Mouse (Mus musculus) layer of hippocampus, adult 2 months (tissue): ENCODE measurements around the gene Gm45844. TPM values are rescaled to one million over a fixed set of nuclear protein-coding genes. Genes with fewer than 3 reads are reported as not detected.
"Not testable (repeated sequence)": the region's sequence is repeated elsewhere in the genome, so short reads cannot be mapped to it uniquely, and the experiment has no call there.

ENCODE experiments used
- DNase-seq, 2 experiments: peaks; one replicate each; pipeline ENCODE4 v3.0.0; 2022; ENCODE audit warnings: low spot score in 2 of 2
- H3K27ac ChIP-seq: fragments of 200-600 bp; 2 replicates; pipeline ENCODE4 v1.8.1; 2022
- H3K4me3 ChIP-seq: fragments of 200-600 bp; 2 replicates; pipeline ENCODE4 v1.8.1; 2022; ENCODE audit warnings: mild to moderate bottlenecking
- CTCF ChIP-seq: fragments of 200-600 bp; conservative IDR thresholded peaks from 2 replicates; pipeline ENCODE4 v1.8.1; 2022; ENCODE audit warnings: antibody characterized with exemption, mild to moderate bottlenecking, moderate library complexity
- long read RNA-seq, 2 experiments: library from polyadenylated mRNA; stranded (forward); transcript quantifications; one replicate each; pipeline ENCODE4 v2.0.0; 2021; ENCODE audit warnings: borderline mapping rate in 2 of 2
- microRNA-seq, 2 experiments: library from miRNA; unstranded; fragments of <30 nt; microRNA quantifications; one replicate each; pipeline ENCODE4 v1.2.0; 2021
- total RNA-seq, 2 experiments: library from RNA; stranded (reverse); gene quantifications; 2 replicates each; pipeline ENCODE4 v1.2.3; 2021

The Gm45844 gene
- total RNA-seq: 10 to 100 TPM in 1 of 2 experiments, 1 to 10 TPM in 1; 9.6 to 14.4 TPM
- long read RNA-seq, experiment 1, partial matches to known transcripts: 0 of 5 reads
- long read RNA-seq, experiment 1, other reads (novel, unspliced or antisense): 5 of 5 reads
- long read RNA-seq, experiment 2, partial matches to known transcripts: 0 of 6 reads
- long read RNA-seq, experiment 2, other reads (novel, unspliced or antisense): 6 of 6 reads

GRCm38 (mm10) chr7:7277966-7278567 lies at the start of gene Gm45844:
Gm45844 (minus strand) TSS chr7:7278289.
- peak; percentile 90 to 94 for DNase-seq
- TF ChIP-seq CTCF: peak; percentile 96
- peak within 1 kb of the TSS; percentile 83 for H3K27ac ChIP-seq
- H3K4me3 ChIP-seq: peak within 1 kb of the TSS; percentile 58

- H3K27ac ChIP-seq: no peak overlapping the region
- TF ChIP-seq CTCF: peak; percentile 78
- peak; percentile 63 to 69 for DNase-seq
- no peak overlapping the region for H3K4me3 ChIP-seq
Observed at GRCm38 (mm10) chr7:7295595-7295994, 17.5 kb upstream of the Gm45844 start.

- DNase-seq: no peak
- TF ChIP-seq CTCF: no peak
- H3K4me3 ChIP-seq: no peak overlapping the region
- H3K27ac ChIP-seq: no peak overlapping the region
Observed at GRCm38 (mm10) chr7:7281383-7281782, 3.3 kb upstream of the Gm45844 start.

- Histone ChIP-seq H3K27ac (peak overlapping the region; percentile 83), H3K4me3 (peak overlapping the region; percentile 58)
- not testable (repeated sequence) for DNase-seq
Observed at GRCm38 (mm10) chr7:7277556-7277955, 533 bp downstream of the Gm45844 start.

GRCm38 (mm10) chr7:7247228-7247627 lies 30.9 kb downstream of the Gm45844 start, which contains the start of gene Vmn2r29:
Vmn2r29 (minus strand) TSS chr7:7247328.
- DNase-seq, H3K27ac ChIP-seq, H3K4me3 ChIP-seq: not testable (repeated sequence)

GRCm38 (mm10) chr7:7209313-7210151 lies 68.6 kb downstream of the Gm45844 start, which contains the start of gene Zfp772:
Zfp772 (minus strand) TSS chr7:7209998.
- DNase-seq: peak; percentile 54 to 65
- H3K27ac ChIP-seq: not testable (repeated sequence)
- H3K4me3 ChIP-seq: peak within 1 kb of the TSS; percentile 55

GRCm38 (mm10) chr7:7188191-7188942 lies 89.7 kb downstream of the Gm45844 start:
- Histone ChIP-seq H3K4me3 (peak overlapping the region; percentile 70), H3K27ac (peak overlapping the region; percentile 67; the same call in 1 of the 2 replicates)
- peak; percentile 81 for TF ChIP-seq CTCF
- peak; percentile 77 to 78 for DNase-seq

GRCm38 (mm10) chr7:7187417-7188190 lies 90.5 kb downstream of the Gm45844 start:
- H3K27ac ChIP-seq: peak overlapping the region; percentile 67; the same call in 1 of the 2 replicates
- peak in 1 of 2 experiments; percentile 12 for DNase-seq
- TF ChIP-seq CTCF: no peak
- peak overlapping the region; percentile 70 for H3K4me3 ChIP-seq

GRCm38 (mm10) chr7:7185897-7186296 lies 92.2 kb downstream of the Gm45844 start:
- DNase-seq: no peak
- Histone ChIP-seq H3K4me3 (no peak overlapping the region), H3K27ac (no peak overlapping the region)
- no peak for TF ChIP-seq CTCF

GRCm38 (mm10) chr7:7171227-7172147 lies 106.6 kb downstream of the Gm45844 start, which contains the start of gene Zfp418:
Zfp418 (plus strand) TSS chr7:7171330.
- DNase-seq: peak; percentile 72 to 82
- peak within 1 kb of the TSS; percentile 65 for H3K27ac ChIP-seq
- TF ChIP-seq CTCF: no peak; the same call in 1 of the 2 replicates
- peak within 1 kb of the TSS; percentile 75 for H3K4me3 ChIP-seq

Small RNA genes within 50 kb of the gene (microRNA-seq; reads per million reads assigned to microRNA genes)
- gene Mir5620: 10.7 to 17.3 reads per million in 2 experiments

Other genes with a start within 250 kb of the Gm45844 start
- gene Zfp954, start 156.8 kb downstream of the Gm45844 start, total RNA-seq: 10 to 100 TPM; 12.4 to 14.0 TPM
- gene Zfp773, start 141.5 kb downstream of the Gm45844 start, total RNA-seq: 1 to 10 TPM; 2.0 to 2.3 TPM
- gene Zfp418, start 107.0 kb downstream of the Gm45844 start, total RNA-seq: 1 to 10 TPM; 7.4 to 9.1 TPM
- 1 to 10 TPM; 8.4 to 9.5 TPM for gene Zfp772, start 68.3 kb downstream of the Gm45844 start, total RNA-seq
- gene Vmn2r29, start 31.0 kb downstream of the Gm45844 start, total RNA-seq: 1 to 10 TPM; 2.7 TPM
- 100 to 1,000 TPM; 128 to 137 TPM for gene Clcn4, start 22.6 kb upstream of the Gm45844 start, total RNA-seq
- under 1 TPM; 0.15 to 0.18 TPM for gene Vmn2r30, start 59.3 kb upstream of the Gm45844 start, total RNA-seq
- gene Gm45783, start 96.3 kb upstream of the Gm45844 start, total RNA-seq: not detected
- gene Vmn2r31, start 121.4 kb upstream of the Gm45844 start, total RNA-seq: not detected
- not detected for gene Vmn2r32, start 201.7 kb upstream of the Gm45844 start, total RNA-seq